Mouse (Mus musculus): Measurements from ENCODE around the gene Isy1. TPM values are rescaled to one million over a fixed set of nuclear protein-coding genes. Genes with fewer than 3 reads are reported as not detected.

Isy1 gene
- total and polyA plus RNA-seq, 2 experiments from 2014 or later = 16.7 to 40.5 TPM

DNA sequence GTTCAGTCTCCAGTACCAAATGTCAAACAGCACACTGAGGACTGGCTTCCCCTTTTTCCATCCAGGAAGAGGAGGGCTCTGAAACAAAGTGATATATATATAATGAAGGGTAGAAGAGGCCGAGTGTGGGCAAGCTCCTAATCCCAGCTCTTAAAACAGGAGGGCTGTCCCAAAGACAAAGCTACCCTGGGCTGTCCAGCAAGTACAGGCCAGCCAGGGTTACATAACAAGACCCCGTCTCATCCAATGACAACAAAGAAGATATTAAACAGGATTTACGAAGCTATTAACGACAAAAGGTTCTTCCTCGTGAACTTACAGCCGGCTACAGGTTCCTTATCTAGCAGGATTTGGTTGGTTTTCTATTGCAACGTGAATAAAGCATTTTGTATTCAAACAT lies 33.7 kb downstream of the Isy1 start:
- WGBS = 72% methylated on average over 7 of the region's 7 CpGs
- Histone ChIP-seq H3K9me3 (replicated peaks; ENCODE audit: control insufficient read depth, low read length) (no peaks in the 10 kb centered on the region), H3K4me2 (ENCODE audit: low read depth, low read length) (no peak overlapping the region), H3K4me3 (ENCODE audit: low read depth, low read length) (no peak overlapping the region), H3K27me3 (ENCODE audit: control insufficient read depth, insufficient read depth, low read length) (no peaks in the 10 kb centered on the region), H3K36me3 (replicated peaks; ENCODE audit: control insufficient read depth, insufficient read depth, low read length) (0 out of 2 replicates have a peak, but pooled peaks cover 3% of the 10 kb centered on the region), H3K9ac (replicated peaks; ENCODE audit: low read depth, low read length) (no peak overlapping the region), H3K4me1 (ENCODE audit: control insufficient read depth, insufficient read depth) (peaks cover 11% of the 10 kb centered on the region; the same call in 1 of the 2 replicates), H3K27ac (ENCODE audit: low read depth) (no peak overlapping the region)
- no peak for DNase-seq (ENCODE audit: low spot score)
- no peak for ATAC-seq (ENCODE audit: insufficient read depth, low read depth)
- TF ChIP-seq CTCF (IDR thresholded peaks at IDR 0.05; ENCODE audit: low read depth) (no peak), EP300 (IDR thresholded peaks at IDR 0.05; ENCODE audit: low read depth) (no peak)

GRCm38 (mm10) chr6:87804036-87804435 lies 34.6 kb downstream of the Isy1 start:
- H3K27me3 ChIP-seq (ENCODE audit: control insufficient read depth, insufficient read depth, low read length) = no peaks in the 10 kb centered on the region
- H3K9ac ChIP-seq (replicated peaks; ENCODE audit: low read depth, low read length) = no peak overlapping the region
- WGBS = 78% methylated on average over 1 of the region's 1 CpGs
- DNase-seq (ENCODE audit: low spot score) = no peak
- ATAC-seq (ENCODE audit: insufficient read depth, low read depth) = no peak
- no peak for TF ChIP-seq EP300 (IDR thresholded peaks at IDR 0.05; ENCODE audit: low read depth)
- no peak for TF ChIP-seq CTCF (IDR thresholded peaks at IDR 0.05; ENCODE audit: low read depth)
- no peaks in the 10 kb centered on the region for H3K9me3 ChIP-seq (replicated peaks; ENCODE audit: control insufficient read depth, low read length)
- H3K4me1 ChIP-seq (ENCODE audit: control insufficient read depth, insufficient read depth) = 0 out of 2 replicates have a peak, but pooled peaks cover 7% of the 10 kb centered on the region
- H3K4me3 ChIP-seq (ENCODE audit: low read depth, low read length) = no peak overlapping the region
- no peak overlapping the region for H3K4me2 ChIP-seq (ENCODE audit: low read depth, low read length)
- 0 out of 2 replicates have a peak, but pooled peaks cover 3% of the 10 kb centered on the region for H3K36me3 ChIP-seq (replicated peaks; ENCODE audit: control insufficient read depth, insufficient read depth, low read length)
- no peak overlapping the region for H3K27ac ChIP-seq (ENCODE audit: low read depth)

GRCm38 (mm10) chr6:87802462-87802861 lies 36.1 kb downstream of the Isy1 start:
- no peak overlapping the region for H3K9ac ChIP-seq (replicated peaks; ENCODE audit: low read depth, low read length)
- H3K9me3 ChIP-seq (replicated peaks; ENCODE audit: control insufficient read depth, low read length) = no peaks in the 10 kb centered on the region
- H3K4me3 ChIP-seq (ENCODE audit: low read depth, low read length) = no peak overlapping the region
- H3K36me3 ChIP-seq (replicated peaks; ENCODE audit: control insufficient read depth, insufficient read depth, low read length) = no peaks in the 10 kb centered on the region
- H3K4me1 ChIP-seq (ENCODE audit: control insufficient read depth, insufficient read depth) = 0 out of 2 replicates have a peak, but pooled peaks cover 6% of the 10 kb centered on the region
- no peak overlapping the region for H3K4me2 ChIP-seq (ENCODE audit: low read depth, low read length)
- H3K27me3 ChIP-seq (ENCODE audit: control insufficient read depth, insufficient read depth, low read length) = no peaks in the 10 kb centered on the region
- TF ChIP-seq CTCF (IDR thresholded peaks at IDR 0.05; ENCODE audit: low read depth) (no peak), EP300 (IDR thresholded peaks at IDR 0.05; ENCODE audit: low read depth) (no peak)
- WGBS = 87% methylated on average over 7 of the region's 7 CpGs
- ATAC-seq (ENCODE audit: insufficient read depth, low read depth) (no peak), DNase-seq (ENCODE audit: low spot score) (no peak)
- no peak overlapping the region for H3K27ac ChIP-seq (ENCODE audit: low read depth)

GRCm38 (mm10) chr6:87799576-87799975 lies 39.0 kb downstream of the Isy1 start:
- 61% methylated on average over 6 of the region's 6 CpGs for WGBS
- Histone ChIP-seq H3K9me3 (replicated peaks; ENCODE audit: control insufficient read depth, low read length) (no peaks in the 10 kb centered on the region), H3K36me3 (replicated peaks; ENCODE audit: control insufficient read depth, insufficient read depth, low read length) (no peaks in the 10 kb centered on the region), H3K27me3 (ENCODE audit: control insufficient read depth, insufficient read depth, low read length) (no peaks in the 10 kb centered on the region), H3K4me1 (ENCODE audit: control insufficient read depth, insufficient read depth) (no peaks in the 10 kb centered on the region), H3K9ac (replicated peaks; ENCODE audit: low read depth, low read length) (no peak overlapping the region), H3K4me3 (ENCODE audit: low read depth, low read length) (no peak overlapping the region), H3K4me2 (ENCODE audit: low read depth, low read length) (no peak overlapping the region), H3K27ac (ENCODE audit: low read depth) (no peak overlapping the region)
- no peak for TF ChIP-seq EP300 (IDR thresholded peaks at IDR 0.05; ENCODE audit: low read depth)
- TF ChIP-seq CTCF (IDR thresholded peaks at IDR 0.05; ENCODE audit: low read depth) = no peak
- no peak for DNase-seq (ENCODE audit: low spot score)
- no peak for ATAC-seq (ENCODE audit: insufficient read depth, low read depth)

- H3K9ac ChIP-seq (replicated peaks; ENCODE audit: low read depth, low read length) = no peak overlapping the region
- WGBS = 42% methylated on average over 2 of the region's 2 CpGs
- H3K4me3 ChIP-seq (ENCODE audit: low read depth, low read length) = no peak overlapping the region
- H3K27ac ChIP-seq (ENCODE audit: low read depth) = no peak overlapping the region
- DNase-seq (ENCODE audit: low spot score) (no peak), ATAC-seq (ENCODE audit: insufficient read depth, low read depth) (no peak)
- H3K4me1 ChIP-seq (ENCODE audit: control insufficient read depth, insufficient read depth) = no peaks in the 10 kb centered on the region
- peaks cover 4% of the 10 kb centered on the region for H3K36me3 ChIP-seq (replicated peaks; ENCODE audit: control insufficient read depth, insufficient read depth, low read length)
- H3K4me2 ChIP-seq (ENCODE audit: low read depth, low read length) = no peak overlapping the region
- no peaks in the 10 kb centered on the region for H3K9me3 ChIP-seq (replicated peaks; ENCODE audit: control insufficient read depth, low read length)
- TF ChIP-seq CTCF (IDR thresholded peaks at IDR 0.05; ENCODE audit: low read depth) = no peak
- TF ChIP-seq EP300 (IDR thresholded peaks at IDR 0.05; ENCODE audit: low read depth) = no peak
- H3K27me3 ChIP-seq (ENCODE audit: control insufficient read depth, insufficient read depth, low read length) = no peaks in the 10 kb centered on the region
Measured at GRCm38 (mm10) chr6:87797321-87797720, 41.3 kb downstream of the Isy1 start.

DNA sequence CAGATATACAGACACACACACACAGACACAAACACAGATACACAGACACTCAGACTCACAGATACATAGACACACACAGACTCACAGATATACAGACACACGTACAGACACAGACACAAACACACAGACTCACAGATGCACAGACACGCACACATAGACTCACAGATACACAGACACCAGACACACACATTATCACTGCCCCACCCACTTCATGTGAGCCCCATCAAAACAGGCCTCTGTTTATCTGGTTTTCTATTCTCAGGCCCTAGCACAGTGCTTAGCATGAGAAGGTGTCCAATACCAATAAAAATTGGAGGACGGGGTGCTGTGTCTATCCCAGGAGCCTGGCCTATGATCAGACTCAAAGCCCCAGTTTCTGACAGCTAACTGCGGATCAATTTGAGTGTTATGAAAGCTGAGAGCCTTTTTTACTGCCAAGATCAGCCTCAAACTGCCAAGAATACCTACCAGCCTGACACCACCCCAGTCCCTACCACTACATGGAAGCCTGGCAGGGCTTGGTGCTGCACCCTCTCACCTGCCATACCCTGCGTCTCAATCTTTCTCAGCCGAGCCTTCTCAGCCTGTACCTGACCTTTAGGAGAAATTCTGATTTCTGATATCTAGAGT lies 42.2 kb downstream of the Isy1 start:
- no peak overlapping the region for H3K9ac ChIP-seq (replicated peaks; ENCODE audit: low read depth, low read length)
- H3K36me3 ChIP-seq (replicated peaks; ENCODE audit: control insufficient read depth, insufficient read depth, low read length) = peaks cover 11% of the 10 kb centered on the region
- ATAC-seq (ENCODE audit: insufficient read depth, low read depth) = no peak
- H3K27me3 ChIP-seq (ENCODE audit: control insufficient read depth, insufficient read depth, low read length) = no peaks in the 10 kb centered on the region
- no peaks in the 10 kb centered on the region for H3K9me3 ChIP-seq (replicated peaks; ENCODE audit: control insufficient read depth, low read length)
- no peak for DNase-seq (ENCODE audit: low spot score)
- H3K27ac ChIP-seq (ENCODE audit: low read depth) = no peak overlapping the region
- no peaks in the 10 kb centered on the region for H3K4me1 ChIP-seq (ENCODE audit: control insufficient read depth, insufficient read depth)
- H3K4me3 ChIP-seq (ENCODE audit: low read depth, low read length) = no peak overlapping the region
- H3K4me2 ChIP-seq (ENCODE audit: low read depth, low read length) = no peak overlapping the region
- 82% methylated on average over 6 of the region's 6 CpGs for WGBS
- no peak for TF ChIP-seq EP300 (IDR thresholded peaks at IDR 0.05; ENCODE audit: low read depth)
- no peak for TF ChIP-seq CTCF (IDR thresholded peaks at IDR 0.05; ENCODE audit: low read depth)

Measured in heart, postnatal 0 days (tissue).